Mouse (Mus musculus) G1E (cell line): Measurements from ENCODE around the gene Afmid. TPM values are rescaled to one million over a fixed set of nuclear protein-coding genes. Genes with fewer than 3 reads are reported as not detected.
A peak's percentile ranks its signal among the peaks of the same experiment; 100 is the strongest.

Experiments used
- ATAC-seq: 2 replicates; pipeline ENCODE4 v1.8.0; 2016; ENCODE audit warnings: mild to moderate bottlenecking; ENCODE audit not compliant: insufficient number of reproducible peaks, poor library complexity, low FRiP score, severe bottlenecking; ENCODE audit errors: extremely low read depth
- DNase-seq: peaks from one replicate; pipeline ENCODE4 v3.0.0; 2012; ENCODE audit warnings: low spot score
- H3K27me3 ChIP-seq: 2 replicates; pipeline ENCODE4 v1.6.1; 2012; ENCODE audit warnings: mild to moderate bottlenecking, low read length, inconsistent platforms; ENCODE audit not compliant: insufficient read depth
- H3K36me3 ChIP-seq: replicated peaks from 2 replicates; pipeline ENCODE3; 2012; ENCODE audit warnings: mild to moderate bottlenecking, inconsistent platforms
- H3K4me1 ChIP-seq: 2 replicates; pipeline ENCODE4 v1.6.1; 2012; ENCODE audit warnings: low read depth, low read length, inconsistent platforms, mixed read lengths; ENCODE audit not compliant: insufficient read depth
- H3K4me3 ChIP-seq: 2 replicates; pipeline ENCODE4 v1.5.1; 2012; ENCODE audit warnings: low read depth, mild to moderate bottlenecking, inconsistent platforms, low read length, moderate library complexity, mixed read lengths
- H3K9me3 ChIP-seq: replicated peaks from 2 replicates; pipeline ENCODE4 v1.6.1; 2012; ENCODE audit warnings: inconsistent platforms
- CTCF ChIP-seq: IDR thresholded peaks from 2 replicates; pipeline ENCODE4 v1.5.1; 2012; ENCODE audit warnings: low read depth, low read length, inconsistent platforms, mixed read lengths
- GATA1 ChIP-seq: IDR thresholded peaks from 2 replicates; pipeline ENCODE4 v1.6.1; 2012; ENCODE audit warnings: borderline replicate concordance, low read length, inconsistent platforms, mixed read lengths
- GATA2 ChIP-seq: IDR thresholded peaks from 2 replicates; pipeline ENCODE4 v1.6.1; 2012; ENCODE audit warnings: low read depth, low read length, inconsistent platforms, borderline replicate concordance
- POLR2AphosphoS5 ChIP-seq: IDR thresholded peaks from 2 replicates; pipeline ENCODE4 v1.6.1; 2012; ENCODE audit warnings: low read depth, low read length, inconsistent platforms; ENCODE audit not compliant: insufficient replicate concordance
- TAL1 ChIP-seq: conservative IDR thresholded peaks from 2 replicates; pipeline ENCODE4 v1.6.1; 2012; ENCODE audit warnings: low read depth, low read length, inconsistent platforms, mixed read lengths
- polyA plus RNA-seq: library from polyadenylated mRNA; stranded (reverse); fragments of >175 nt; gene quantifications from 2 replicates; pipeline ENCODE4 v1.2.3, GENCODE M21; 2012
- total RNA-seq, 2 experiments: library from RNA; stranded (forward) in 1 of 2; stranded (reverse) in 1 of 2; fragments of 200-1000 nt in 1 of 2; fragments of >200 nt in 1 of 2; fragmentation: Nextera tagmentation in 1 of 2; gene quantifications; 2 replicates each; pipeline ENCODE4 v1.2.3; 2014 to 2017

Gene Afmid
- total and polyA plus RNA-seq, 3 experiments: 3.7 to 23.0 (median 6.9) TPM

DNA sequence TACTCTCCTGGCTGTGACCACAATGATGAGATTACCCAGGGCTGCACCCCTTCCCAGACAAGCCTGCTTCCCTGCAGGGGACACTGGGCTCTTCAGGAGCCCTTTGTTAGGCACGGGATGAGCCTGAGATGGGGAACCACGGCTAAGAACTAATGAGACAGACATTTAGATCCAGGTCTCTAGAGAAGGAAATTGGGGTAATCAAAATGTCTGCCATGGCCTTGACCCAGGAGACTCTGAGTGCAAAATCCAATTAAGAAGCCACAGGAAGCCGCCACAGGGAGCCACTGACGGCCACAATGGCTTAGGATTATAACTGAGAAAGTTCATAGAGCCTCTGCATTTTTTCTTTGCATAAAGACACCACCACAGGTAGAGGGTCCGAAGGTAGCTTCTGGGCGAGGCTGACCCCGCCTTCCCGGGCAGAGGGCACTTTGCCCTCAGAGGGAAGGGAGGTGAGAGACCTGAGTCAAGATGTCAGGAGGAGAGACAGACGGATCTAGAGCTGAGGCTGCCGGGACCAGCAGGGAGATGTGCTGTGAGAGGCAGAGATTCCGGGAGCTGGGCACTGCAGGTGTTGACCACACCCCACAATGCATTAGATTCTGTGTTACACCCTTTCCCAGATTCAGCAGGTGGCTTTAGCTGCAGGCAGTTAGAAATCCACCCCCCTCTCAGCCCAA, 37.6 kb downstream of the Afmid start:
- no peaks in the 10 kb centered on the region for H3K9me3 ChIP-seq
- DNase-seq (no peak), ATAC-seq (no peak)
- peaks cover 32% of the 10 kb centered on the region for H3K4me1 ChIP-seq
- H3K36me3 ChIP-seq: peaks cover 7% of the 10 kb centered on the region
- no peak for TF ChIP-seq CTCF
- TF ChIP-seq TAL1: no peak
- no peak for TF ChIP-seq GATA2
- no peak for TF ChIP-seq POLR2AphosphoS5
- TF ChIP-seq GATA1: no peak
- no peak overlapping the region for H3K4me3 ChIP-seq
- peaks cover 75% of the 10 kb centered on the region for H3K27me3 ChIP-seq

DNA sequence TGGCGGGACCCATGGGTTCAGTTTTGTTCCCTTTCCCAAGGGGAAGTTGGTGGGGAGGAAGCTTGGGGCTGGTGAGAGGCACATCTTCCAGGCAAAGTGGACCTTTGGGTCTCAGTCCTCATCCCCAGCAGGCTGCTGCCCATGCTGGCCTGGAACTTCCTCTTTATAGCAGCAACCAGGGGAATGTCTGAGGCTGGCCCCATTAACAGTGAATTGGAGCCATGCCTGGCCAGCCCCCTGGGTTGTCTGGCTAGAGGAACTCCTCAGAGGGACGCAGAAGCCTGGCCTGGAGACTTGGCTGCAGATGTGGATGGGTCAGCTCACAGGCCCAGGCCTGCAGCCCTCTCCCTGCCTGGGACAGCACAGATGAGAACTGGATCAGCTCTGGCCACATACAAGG, 39.1 kb downstream of the Afmid start:
- ATAC-seq: no peak
- no peak for DNase-seq
- H3K4me3 ChIP-seq: no peak overlapping the region
- H3K4me1 ChIP-seq: peaks cover 32% of the 10 kb centered on the region
- no peak for TF ChIP-seq GATA2
- no peak for TF ChIP-seq POLR2AphosphoS5
- no peak for TF ChIP-seq GATA1
- no peak for TF ChIP-seq CTCF
- no peak for TF ChIP-seq TAL1
- peaks cover 88% of the 10 kb centered on the region for H3K27me3 ChIP-seq
- H3K9me3 ChIP-seq: no peaks in the 10 kb centered on the region
- no peaks in the 10 kb centered on the region for H3K36me3 ChIP-seq

DNA sequence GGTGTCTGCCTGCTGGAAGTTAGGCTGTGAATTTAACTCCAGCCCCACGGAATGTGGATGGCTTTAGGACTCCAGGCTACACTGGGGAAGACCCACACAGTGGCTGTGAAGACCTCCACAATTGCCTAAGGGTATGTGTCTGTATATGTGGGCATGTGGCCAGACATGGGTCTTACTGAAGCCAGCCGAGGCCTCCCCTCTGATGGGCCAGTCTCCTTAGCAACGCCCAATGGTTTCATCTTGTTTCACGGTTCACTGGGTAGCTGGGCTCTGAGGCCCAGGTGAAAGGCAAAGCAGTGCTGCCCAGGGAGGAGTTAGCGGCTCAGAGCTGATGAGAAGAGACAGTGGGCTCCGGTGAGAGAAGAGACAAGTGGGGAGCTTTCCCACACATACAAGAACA, 40.3 kb downstream of the Afmid start:
- peaks cover 36% of the 10 kb centered on the region for H3K4me1 ChIP-seq
- H3K9me3 ChIP-seq: no peaks in the 10 kb centered on the region
- TF ChIP-seq GATA2: no peak
- TF ChIP-seq GATA1: no peak
- TF ChIP-seq POLR2AphosphoS5: no peak
- TF ChIP-seq TAL1: no peak
- TF ChIP-seq CTCF: no peak
- H3K4me3 ChIP-seq: no peak overlapping the region
- DNase-seq (no peak), ATAC-seq (no peak)
- H3K27me3 ChIP-seq: peaks cover 84% of the 10 kb centered on the region
- H3K36me3 ChIP-seq: no peaks in the 10 kb centered on the region

DNA sequence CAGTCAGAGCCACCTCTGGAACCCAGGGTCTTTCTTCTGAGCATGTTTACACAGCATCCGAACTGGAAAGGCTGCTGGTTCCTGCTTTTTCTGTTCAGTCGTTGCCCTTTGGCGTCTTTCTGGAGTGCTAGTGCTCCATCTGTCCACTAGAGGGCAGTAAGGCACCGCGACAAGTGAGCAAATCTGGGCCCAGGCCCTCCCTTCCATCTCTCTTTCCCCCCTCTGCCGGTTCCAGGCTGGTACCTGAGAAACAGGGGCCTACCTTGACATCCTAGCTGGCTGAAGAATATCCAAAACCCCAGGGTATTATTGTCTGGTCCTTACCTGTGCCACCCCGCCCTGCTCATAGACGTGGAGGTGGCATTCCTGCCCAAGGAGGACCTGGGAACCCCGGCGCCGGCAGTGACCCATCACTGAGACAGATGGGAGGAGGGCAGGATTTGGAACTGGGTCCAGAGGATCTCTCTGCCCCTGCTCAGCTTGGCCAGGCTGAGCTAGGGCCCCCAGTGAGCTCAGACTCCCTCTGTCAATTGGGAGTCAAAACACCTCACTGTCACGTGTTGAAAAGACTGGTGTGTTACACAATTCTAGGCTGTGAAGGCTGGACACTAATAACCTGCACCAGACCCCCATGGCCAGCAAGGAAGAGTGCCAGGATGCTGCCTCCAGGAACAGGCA, 45.1 kb downstream of the Afmid start:
- Histone ChIP-seq H3K36me3 (no peaks in the 10 kb centered on the region), H3K4me1 (peaks cover 10% of the 10 kb centered on the region), H3K4me3 (no peak overlapping the region), H3K27me3 (peaks cover 69% of the 10 kb centered on the region), H3K9me3 (no peaks in the 10 kb centered on the region)
- peak; percentile 65 for DNase-seq
- 0 out of 2 replicates have a peak, but pooled peaks have one; percentile 8 for ATAC-seq
- TF ChIP-seq CTCF (peak; percentile 90), GATA2 (no peak)

DNA sequence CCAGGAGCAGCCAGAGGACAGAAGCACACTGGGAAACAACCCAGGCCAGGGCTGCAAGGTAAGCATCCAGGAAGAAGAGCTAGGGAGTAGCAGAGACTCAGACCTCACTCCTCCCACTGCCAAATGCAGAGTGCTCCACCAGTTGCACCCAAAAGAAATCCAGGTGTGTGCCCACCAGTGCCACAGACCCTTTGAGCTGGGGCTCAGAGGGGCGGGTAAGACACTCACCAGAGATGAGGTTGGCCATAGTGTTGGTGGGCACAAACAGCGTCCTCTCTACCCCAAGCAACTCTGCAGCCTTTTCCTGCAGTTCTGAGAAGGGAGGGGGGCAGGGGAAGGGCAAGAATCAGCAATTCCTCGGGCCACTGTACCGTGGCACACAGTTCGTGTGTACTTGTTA, 45.7 kb downstream of the Afmid start:
- no peak overlapping the region for H3K4me3 ChIP-seq
- DNase-seq: no peak
- peaks cover 67% of the 10 kb centered on the region for H3K27me3 ChIP-seq
- no peaks in the 10 kb centered on the region for H3K36me3 ChIP-seq
- no peaks in the 10 kb centered on the region for H3K9me3 ChIP-seq
- TF ChIP-seq CTCF: no peak
- TF ChIP-seq TAL1: no peak
- TF ChIP-seq POLR2AphosphoS5: no peak
- no peak for TF ChIP-seq GATA2
- TF ChIP-seq GATA1: no peak
- peaks cover 5% of the 10 kb centered on the region for H3K4me1 ChIP-seq
- no peak for ATAC-seq

DNA sequence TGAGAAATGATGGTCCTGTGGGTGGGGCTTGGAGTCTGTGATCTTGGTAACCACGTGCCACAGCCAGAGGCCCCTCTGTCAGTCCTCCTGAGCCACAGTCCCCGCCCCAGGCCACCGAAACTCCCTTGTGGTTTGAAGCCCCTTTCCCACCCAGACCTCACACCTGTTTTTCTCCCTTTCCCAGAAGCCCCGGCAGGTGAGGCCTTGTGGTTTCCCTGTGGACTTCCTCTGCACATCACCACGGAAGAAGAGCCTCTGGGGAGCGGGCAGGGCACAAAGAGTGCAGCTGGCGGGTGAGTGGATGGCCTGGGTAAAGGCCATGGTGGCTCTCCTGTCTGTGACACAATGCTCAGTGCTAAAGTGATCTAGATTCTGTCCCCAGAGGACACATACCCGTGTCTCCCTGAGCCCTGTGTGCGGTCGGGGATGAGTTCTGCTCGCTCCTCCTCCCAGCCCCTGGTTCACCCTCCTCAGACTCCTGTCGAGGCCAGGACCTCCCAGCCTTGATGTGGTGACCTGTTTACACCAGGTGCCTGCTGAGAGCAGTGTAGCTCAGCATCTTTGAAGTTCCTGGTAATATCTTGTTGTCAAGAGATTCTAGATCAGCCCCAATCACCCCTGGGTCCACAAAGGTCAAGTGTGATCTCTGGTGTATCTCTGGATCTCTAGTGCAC, 46.3 kb downstream of the Afmid start:
- Histone ChIP-seq H3K9me3 (no peaks in the 10 kb centered on the region), H3K36me3 (no peaks in the 10 kb centered on the region), H3K27me3 (peaks cover 63% of the 10 kb centered on the region), H3K4me1 (peaks cover 3% of the 10 kb centered on the region; the same call in 1 of the 2 replicates), H3K4me3 (no peak overlapping the region)
- TF ChIP-seq GATA2: no peak
- no peak for TF ChIP-seq GATA1
- no peak for TF ChIP-seq POLR2AphosphoS5
- TF ChIP-seq TAL1: no peak
- no peak for TF ChIP-seq CTCF
- ATAC-seq (no peak), DNase-seq (no peak)
